Mouse (Mus musculus) heart, postnatal 0 days (tissue): ENCODE measurements around the gene Chil4.
"Not testable (repeated sequence)": the region's sequence is repeated elsewhere in the genome, so short reads cannot be mapped to it uniquely, and the experiment has no call there.

Experiments
- CTCF ChIP-seq: IDR thresholded peaks from 2 replicates; pipeline ENCODE4 v1.5.1; 2016; ENCODE audit warnings: antibody characterized with exemption, control low read depth, low read depth
- EP300 ChIP-seq: IDR thresholded peaks from 2 replicates; pipeline ENCODE4 v1.6.1; 2016; ENCODE audit warnings: antibody characterized with exemption, low read depth

DNA sequence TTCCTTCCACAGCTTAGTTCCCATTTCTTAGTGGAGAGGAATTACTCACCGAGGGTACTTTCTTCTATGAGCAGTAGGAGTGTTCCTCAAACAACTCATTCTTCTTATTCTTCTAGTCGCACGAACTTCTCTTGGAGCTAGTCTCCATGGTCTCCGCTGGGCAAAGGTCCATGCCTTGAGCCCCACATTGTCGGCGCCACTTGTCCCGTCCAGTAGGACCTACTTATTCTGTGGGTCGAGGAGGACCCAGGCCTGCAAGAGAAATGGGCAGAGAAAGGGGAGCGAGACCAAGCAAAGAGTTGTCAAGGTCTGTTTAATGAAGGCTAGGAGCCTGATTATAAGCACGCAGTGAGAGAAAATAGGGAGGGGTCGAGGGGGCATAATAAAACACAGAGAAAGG, 37.8 kb upstream of the Chil4 start:
- TF ChIP-seq CTCF, EP300: not testable (repeated sequence)
